Mouse (Mus musculus) thymus, adult 2 months (tissue): ENCODE measurements around the gene Drosha. TPM values are rescaled to one million over a fixed set of nuclear protein-coding genes. Genes with fewer than 3 reads are reported as not detected.

ENCODE experiments used
- DNase-seq: peaks from one replicate; pipeline ENCODE4 v3.0.0; 2021
- H3K27ac ChIP-seq: fragments of 200-500 bp; 2 replicates; pipeline ENCODE4 v1.5.1; 2012; ENCODE audit warnings: low read length, control low read depth; ENCODE audit not compliant: control insufficient read depth, insufficient read depth
- H3K27me3 ChIP-seq: fragments of 200-500 bp; 2 replicates; pipeline ENCODE4 v1.6.1; 2012; ENCODE audit warnings: mild to moderate bottlenecking, low read length, moderate library complexity, mixed read lengths; ENCODE audit not compliant: control insufficient read depth, insufficient read depth
- H3K36me3 ChIP-seq: fragments of 200-500 bp; 2 replicates; pipeline ENCODE4 v1.6.1; 2012; ENCODE audit warnings: mild to moderate bottlenecking, low read length, moderate library complexity; ENCODE audit not compliant: control insufficient read depth, insufficient read depth
- H3K4me1 ChIP-seq: fragments of 200-500 bp; replicated peaks from 2 replicates; pipeline ENCODE4 v1.6.1; 2012; ENCODE audit warnings: low read length; ENCODE audit not compliant: control insufficient read depth, insufficient read depth
- H3K4me3 ChIP-seq: fragments of 200-500 bp; 2 replicates; pipeline ENCODE4 v1.5.1; 2012; ENCODE audit warnings: mild to moderate bottlenecking, low read length, control low read depth, moderate library complexity; ENCODE audit not compliant: control insufficient read depth, insufficient read depth
- CTCF ChIP-seq: fragments of 200-500 bp; IDR thresholded peaks from 2 replicates; pipeline ENCODE4 v1.5.1; 2012; ENCODE audit warnings: mild to moderate bottlenecking, control low read depth, low read length, moderate library complexity, borderline replicate concordance; ENCODE audit not compliant: control insufficient read depth, poor library complexity, insufficient read depth; ENCODE audit errors: extremely low read depth
- POLR2A ChIP-seq: fragments of 200-500 bp; IDR thresholded peaks from 2 replicates; pipeline ENCODE4 v1.6.1; 2012; ENCODE audit warnings: mild to moderate bottlenecking, low read length, control low read depth, moderate library complexity; ENCODE audit not compliant: control insufficient read depth, poor library complexity, insufficient read depth; ENCODE audit errors: extremely low read depth
- WGBS: fragments of 180-500 bp; shearing (Covaris S2); methylation state at CpG from one replicate; pipeline ENCODE4 v1.1.7; 2018; 5-methylcytosine and 5-hydroxymethylcytosine counted together
- polyA plus RNA-seq: library from polyadenylated mRNA; depleted of rRNA; stranded (reverse); fragments of >200 nt; gene quantifications from 2 replicates; pipeline ENCODE4 v1.2.3, GENCODE M21; 2012

The Drosha gene
- polyA plus RNA-seq, 1 experiment, result 19.5 TPM

- TF ChIP-seq CTCF (no peak), POLR2A (no peak)
- Histone ChIP-seq H3K27me3 (no peaks in the 10 kb centered on the region), H3K4me1 (no peaks in the 10 kb centered on the region), H3K27ac (no peak overlapping the region), H3K4me3 (no peak overlapping the region), H3K36me3 (peaks cover 34% of the 10 kb centered on the region)
- DNase-seq, result no peak
- WGBS, result 96% methylated on average over 11 of the region's 11 CpGs
Observed at GRCm38 (mm10) chr15:12812646-12813045, 12.0 kb upstream of the Drosha start.

GRCm38 (mm10) chr15:12817592-12817991 lies 7.0 kb upstream of the Drosha start:
- Histone ChIP-seq H3K4me1 (no peaks in the 10 kb centered on the region), H3K4me3 (no peak overlapping the region), H3K27me3 (no peaks in the 10 kb centered on the region), H3K27ac (no peak overlapping the region), H3K36me3 (peaks cover 48% of the 10 kb centered on the region)
- TF ChIP-seq POLR2A (no peak), CTCF (no peak)
- no peak for DNase-seq
- 96% methylated on average over 8 of the region's 8 CpGs for WGBS

- no peaks in the 10 kb centered on the region for H3K27me3 ChIP-seq
- no peak for DNase-seq
- H3K4me3 ChIP-seq, result no peak overlapping the region
- H3K4me1 ChIP-seq, result peaks cover 7% of the 10 kb centered on the region
- WGBS, result 94% methylated on average over 9 of the region's 9 CpGs
- H3K36me3 ChIP-seq, result peaks cover 24% of the 10 kb centered on the region
- no peak overlapping the region for H3K27ac ChIP-seq
- TF ChIP-seq POLR2A (no peak), CTCF (no peak)
Observed at GRCm38 (mm10) chr15:12822416-12823395, 1.9 kb upstream of the Drosha start.

- no peak for TF ChIP-seq POLR2A
- TF ChIP-seq CTCF, result no peak
- WGBS, result 96% methylated on average over 2 of the region's 2 CpGs
- peaks cover 16% of the 10 kb centered on the region for H3K36me3 ChIP-seq
- no peak overlapping the region for H3K27ac ChIP-seq
- no peak overlapping the region for H3K4me3 ChIP-seq
- H3K27me3 ChIP-seq, result no peaks in the 10 kb centered on the region
- no peak for DNase-seq
- H3K4me1 ChIP-seq, result peaks cover 7% of the 10 kb centered on the region
Observed at GRCm38 (mm10) chr15:12823455-12824119, 1.0 kb upstream of the Drosha start.

- DNase-seq, result peak; percentile 58
- Histone ChIP-seq H3K27ac (no peak overlapping the region), H3K4me3 (peak overlapping the region; percentile 85), H3K36me3 (peaks cover 11% of the 10 kb centered on the region; the same call in 1 of the 2 replicates), H3K27me3 (no peaks in the 10 kb centered on the region), H3K4me1 (peaks cover 7% of the 10 kb centered on the region)
- no peak for TF ChIP-seq POLR2A
- 0 out of 2 replicates have a peak, but pooled peaks have one; percentile 31 for TF ChIP-seq CTCF
- WGBS, result under 1% methylated on average over 31 of the region's 31 CpGs
Observed at GRCm38 (mm10) chr15:12824965-12825364, 350 bp downstream of the Drosha start.

GRCm38 (mm10) chr15:12825408-12825807 lies 793 bp downstream of the Drosha start:
- peaks cover 11% of the 10 kb centered on the region; the same call in 1 of the 2 replicates for H3K36me3 ChIP-seq
- H3K4me3 ChIP-seq, result peak overlapping the region; percentile 85
- no peak for DNase-seq
- TF ChIP-seq POLR2A, result no peak
- no peaks in the 10 kb centered on the region for H3K27me3 ChIP-seq
- H3K4me1 ChIP-seq, result peaks cover 7% of the 10 kb centered on the region
- H3K27ac ChIP-seq, result no peak overlapping the region
- WGBS, result 69% methylated on average over 12 of the region's 12 CpGs
